Mouse (Mus musculus) stomach, postnatal 0 days (tissue): ENCODE data around the gene Clba1. TPM values are rescaled to one million over a fixed set of nuclear protein-coding genes. Genes with fewer than 3 reads are reported as not detected.
A peak's percentile ranks its signal among the peaks of the same experiment; 100 is the strongest.

ENCODE experiments used
- ATAC-seq: fragments of 200-750 bp; cut with Nextera tagmentation; 2 replicates; pipeline ENCODE4 v1.8.0; 2017; ENCODE audit not compliant: low FRiP score, low TSS enrichment
- DNase-seq: peaks from one replicate; pipeline ENCODE4 v3.0.0-alpha.2; 2016; ENCODE audit warnings: low spot score
- H3K27ac ChIP-seq: fragments of 300-500 bp; sonication (generic); replicated peaks from 2 replicates; pipeline ENCODE4 v1.5.1; 2014; ENCODE audit warnings: mild to moderate bottlenecking, control low read depth
- H3K27me3 ChIP-seq: fragments of 300-500 bp; sonication (generic); 2 replicates; pipeline ENCODE4 v1.6.1; 2014; ENCODE audit warnings: low read length; ENCODE audit not compliant: control insufficient read depth, insufficient read depth
- H3K36me3 ChIP-seq: fragments of 300-500 bp; sonication (generic); 2 replicates; pipeline ENCODE4 v1.6.1; 2014; ENCODE audit warnings: low read length, mixed read lengths; ENCODE audit not compliant: control insufficient read depth, insufficient read depth
- H3K4me1 ChIP-seq: fragments of 300-500 bp; sonication (generic); replicated peaks from 2 replicates; pipeline ENCODE4 v1.6.1; 2014; ENCODE audit warnings: antibody characterized with exemption; ENCODE audit not compliant: control insufficient read depth, insufficient read depth
- H3K4me2 ChIP-seq: fragments of 300-500 bp; sonication (generic); replicated peaks from 2 replicates; pipeline ENCODE4 v1.6.1; 2014; ENCODE audit warnings: low read depth, mild to moderate bottlenecking, control low read depth, moderate library complexity
- H3K4me3 ChIP-seq: fragments of 300-500 bp; sonication (generic); 2 replicates; pipeline ENCODE4 v1.5.1; 2014; ENCODE audit warnings: low read depth, low read length, control low read depth
- H3K9ac ChIP-seq: fragments of 300-500 bp; sonication (generic); 2 replicates; pipeline ENCODE4 v1.6.1; 2014; ENCODE audit warnings: mild to moderate bottlenecking, low read length, control low read depth, mixed read lengths
- H3K9me3 ChIP-seq: fragments of 300-500 bp; sonication (generic); 2 replicates; pipeline ENCODE4 v1.6.1; 2016; ENCODE audit warnings: low read length; ENCODE audit not compliant: control insufficient read depth
- CTCF ChIP-seq: IDR thresholded peaks from 2 replicates; pipeline ENCODE4 v1.5.1; 2016; ENCODE audit warnings: antibody characterized with exemption, low read depth, mild to moderate bottlenecking, moderate library complexity
- EP300 ChIP-seq: optimal IDR thresholded peaks from 2 replicates; pipeline ENCODE3; 2016; ENCODE audit warnings: antibody characterized with exemption
- WGBS: fragments of 180-500 bp; shearing (Covaris S2); extraction: QIAGEN DNeasy Blood & Tissue Kit; methylation state at CpG from one replicate; pipeline ENCODE4 v1.1.7; 2014; 5-methylcytosine and 5-hydroxymethylcytosine counted together
- polyA plus RNA-seq: library from polyadenylated mRNA; unstranded; fragments of >200 nt; fragmentation: Nextera tagmentation; extraction: Ambion mirVana; gene quantifications from 2 replicates; pipeline ENCODE4 v1.2.1, GENCODE M21; 2015

Clba1 gene
- polyA plus RNA-seq, 1 experiment from 2014 or later, result 6.8 TPM

DNA sequence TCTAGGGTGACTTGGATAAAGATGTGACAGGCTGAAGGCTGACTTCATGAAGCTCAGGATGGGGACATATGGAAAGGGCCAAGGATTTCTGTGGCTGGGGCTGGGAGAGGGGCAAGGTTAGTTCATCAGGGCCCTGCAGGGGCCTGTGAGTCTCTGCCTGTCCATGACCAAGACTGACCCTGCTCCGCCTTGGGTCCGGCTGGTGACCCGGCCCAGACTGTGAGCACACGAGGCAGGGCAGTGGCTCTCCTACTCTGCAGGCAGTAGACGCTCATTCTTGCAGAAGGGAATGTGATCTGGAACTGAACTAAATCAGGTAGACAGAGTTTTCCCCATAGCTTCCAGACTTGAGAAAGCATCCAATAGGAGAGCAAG, 538 bp upstream of the Clba1 start:
- H3K9me3 ChIP-seq, result no peaks in the 10 kb centered on the region
- H3K4me3 ChIP-seq, result peak overlapping the region; percentile 64
- ATAC-seq (0 out of 2 replicates have a peak, but pooled peaks have one; percentile 1), DNase-seq (no peak)
- no peaks in the 10 kb centered on the region; the same call in 1 of the 2 replicates for H3K36me3 ChIP-seq
- peak overlapping the region; percentile 40; the same call in 1 of the 2 replicates for H3K27ac ChIP-seq
- peak overlapping the region; percentile 95 for H3K4me2 ChIP-seq
- TF ChIP-seq CTCF (no peak), EP300 (no peak)
- no peaks in the 10 kb centered on the region for H3K27me3 ChIP-seq
- H3K4me1 ChIP-seq, result no peaks in the 10 kb centered on the region
- 54% methylated on average over 5 of the region's 5 CpGs for WGBS
- H3K9ac ChIP-seq, result peak overlapping the region; percentile 41; the same call in 1 of the 2 replicates

DNA sequence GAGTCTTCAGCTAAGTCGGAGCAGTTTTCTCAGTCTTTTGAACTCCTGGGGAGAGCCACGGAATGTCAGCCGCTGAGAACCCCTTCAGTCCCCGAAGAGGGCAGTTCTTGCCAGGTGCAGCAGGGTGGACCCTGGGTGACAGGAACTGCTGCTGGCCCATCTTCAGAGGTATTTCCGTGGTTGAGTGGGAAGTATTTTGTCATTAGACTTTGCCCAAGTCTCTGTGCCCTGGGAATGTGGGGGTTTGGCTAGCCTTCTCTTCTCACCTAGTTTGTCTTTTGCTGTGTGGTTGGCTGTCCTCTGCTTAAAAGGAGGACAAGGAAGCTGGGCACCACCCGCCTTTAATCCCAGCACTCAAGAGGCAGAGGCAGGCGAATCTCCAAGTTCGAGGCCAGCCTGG, 904 bp downstream of the Clba1 start:
- Histone ChIP-seq H3K9me3 (no peaks in the 10 kb centered on the region), H3K27ac (no peak overlapping the region), H3K36me3 (no peaks in the 10 kb centered on the region; the same call in 1 of the 2 replicates), H3K4me1 (no peaks in the 10 kb centered on the region), H3K4me2 (peak overlapping the region; percentile 95), H3K9ac (peak overlapping the region; percentile 68), H3K4me3 (peak overlapping the region; percentile 64), H3K27me3 (no peaks in the 10 kb centered on the region)
- ATAC-seq (no peak), DNase-seq (no peak)
- TF ChIP-seq EP300, result no peak
- no peak for TF ChIP-seq CTCF
- 19% methylated on average over 8 of the region's 8 CpGs for WGBS

DNA sequence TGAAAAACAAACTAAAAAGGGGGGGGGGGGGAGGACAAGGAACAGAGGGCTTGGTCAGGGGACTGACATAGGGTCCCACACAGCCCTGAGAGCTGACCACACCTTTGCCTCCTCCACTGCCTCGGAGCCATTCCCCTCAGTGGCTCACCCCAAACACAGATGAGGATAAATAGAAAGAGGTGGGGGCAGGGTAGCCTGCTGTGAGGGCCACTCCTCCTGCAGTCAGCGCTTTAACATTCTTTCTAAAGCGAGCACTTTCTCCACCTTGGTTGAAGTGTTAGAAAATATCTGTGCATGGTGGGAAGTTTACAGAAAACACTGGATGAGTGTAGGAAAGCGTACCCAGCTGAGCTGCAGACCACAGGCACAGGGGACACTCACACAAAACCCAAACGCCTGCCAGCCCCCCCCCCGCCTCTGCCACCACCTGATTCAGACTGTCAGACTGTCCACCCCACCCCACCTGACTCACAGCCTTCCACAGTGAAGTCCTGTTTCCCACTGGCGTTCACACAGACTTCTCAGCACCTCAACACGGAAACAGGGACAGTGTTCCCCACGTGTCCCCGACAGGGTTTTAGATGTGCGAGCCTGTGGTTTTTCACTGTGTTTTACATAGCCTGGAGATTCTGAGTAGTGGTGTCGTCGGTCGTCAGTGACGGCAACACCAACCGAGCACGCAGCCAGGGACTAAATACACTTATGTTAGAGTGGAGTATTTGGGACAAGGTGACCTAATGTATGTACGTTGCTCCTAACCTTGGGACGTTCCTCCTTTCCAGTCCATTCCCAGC, 1.6 kb downstream of the Clba1 start:
- WGBS, result 56% methylated on average over 19 of the region's 19 CpGs
- ATAC-seq (no peak), DNase-seq (no peak)
- Histone ChIP-seq H3K27me3 (no peaks in the 10 kb centered on the region), H3K4me3 (no peak overlapping the region), H3K9ac (no peak overlapping the region), H3K36me3 (no peaks in the 10 kb centered on the region; the same call in 1 of the 2 replicates), H3K4me1 (no peaks in the 10 kb centered on the region), H3K9me3 (no peaks in the 10 kb centered on the region), H3K4me2 (0 out of 2 replicates have a peak overlapping the region, but pooled peaks have one; percentile 95), H3K27ac (no peak overlapping the region)
- TF ChIP-seq EP300, result no peak
- TF ChIP-seq CTCF, result no peak

DNA sequence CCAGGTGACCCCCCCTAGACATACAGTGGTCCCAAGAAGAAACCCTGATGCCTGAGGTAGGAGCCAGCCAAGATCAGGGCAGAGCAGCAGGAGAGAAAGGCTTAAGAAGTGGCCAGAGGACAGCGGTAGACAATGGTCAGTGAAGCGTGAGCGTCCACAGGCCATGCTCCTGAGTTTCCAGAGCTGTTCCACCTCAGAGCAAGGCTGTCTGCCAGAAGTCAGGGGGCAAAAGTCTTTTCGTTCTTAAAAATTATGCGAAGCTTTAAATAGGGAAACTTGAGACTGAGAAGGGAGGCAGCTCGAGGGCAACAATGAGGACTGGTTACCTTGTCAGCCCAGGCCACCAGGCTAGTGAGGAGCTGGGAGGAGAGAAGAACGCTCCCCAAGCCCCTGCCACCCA, 4.6 kb downstream of the Clba1 start:
- Histone ChIP-seq H3K27me3 (no peaks in the 10 kb centered on the region), H3K9ac (no peak overlapping the region), H3K4me3 (no peak overlapping the region), H3K27ac (no peak overlapping the region), H3K9me3 (no peaks in the 10 kb centered on the region), H3K4me1 (no peaks in the 10 kb centered on the region), H3K36me3 (peaks cover 2% of the 10 kb centered on the region), H3K4me2 (no peak overlapping the region)
- TF ChIP-seq CTCF (no peak), EP300 (no peak)
- WGBS, result 93% methylated on average over 7 of the region's 7 CpGs
- ATAC-seq, result no peak
- no peak for DNase-seq

DNA sequence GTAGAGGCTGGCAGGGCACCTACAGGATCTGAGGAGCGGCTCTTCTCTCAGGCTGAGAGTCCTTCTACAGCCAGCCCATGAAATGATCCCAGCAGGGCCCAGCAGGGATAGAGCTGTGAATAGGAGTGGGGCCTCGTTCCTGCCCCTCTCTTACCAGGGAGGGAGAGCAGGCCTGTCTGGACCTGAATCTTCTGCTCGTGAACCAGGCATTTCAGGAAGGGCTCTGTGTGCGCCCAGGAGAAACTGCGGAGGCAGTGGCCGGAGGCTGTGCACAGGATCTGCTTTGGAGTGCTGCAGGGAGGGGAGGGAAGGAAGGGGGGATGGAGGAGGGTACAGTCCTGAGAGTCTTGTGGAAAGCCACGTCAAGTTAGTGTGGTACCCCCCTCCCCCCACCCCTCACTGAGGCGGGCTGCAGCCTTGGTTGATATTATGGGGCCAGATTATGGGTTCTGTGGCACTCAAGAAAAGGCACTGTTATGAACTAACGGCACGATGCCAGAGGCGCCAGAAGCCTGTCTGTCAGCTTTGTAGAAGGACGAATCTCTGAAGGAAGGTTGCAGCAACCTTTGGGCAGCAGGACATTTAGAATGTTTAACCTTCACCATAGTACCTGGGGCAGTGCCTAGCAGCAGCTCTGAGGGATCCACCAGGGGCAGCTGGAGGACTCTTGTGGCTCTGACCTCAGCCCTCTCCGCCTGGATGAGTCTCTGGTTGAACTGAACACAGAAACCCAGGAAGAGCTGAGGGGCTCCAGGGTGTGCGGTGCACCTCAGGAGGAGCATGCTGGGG, 6.1 kb downstream of the Clba1 start:
- Histone ChIP-seq H3K27me3 (no peaks in the 10 kb centered on the region), H3K36me3 (peaks cover 11% of the 10 kb centered on the region), H3K4me2 (no peak overlapping the region), H3K9ac (no peak overlapping the region), H3K27ac (peak overlapping the region; percentile 69), H3K4me1 (no peaks in the 10 kb centered on the region), H3K4me3 (no peak overlapping the region), H3K9me3 (no peaks in the 10 kb centered on the region)
- DNase-seq, result no peak
- WGBS, result 59% methylated on average over 14 of the region's 14 CpGs
- TF ChIP-seq EP300 (no peak), CTCF (no peak)
- 0 out of 2 replicates have a peak, but pooled peaks have one; percentile 21 for ATAC-seq
